Mouse (Mus musculus): ENCODE data around the gene Tmem214. TPM values are rescaled to one million over a fixed set of nuclear protein-coding genes. Genes with fewer than 3 reads are reported as not detected.
A peak's percentile ranks its signal among the peaks of the same experiment; 100 is the strongest.

Gene Tmem214
- total RNA-seq, 2 experiments from 2014 or later = 49.6 to 55.0 TPM

- no peak for DNase-seq
Observed at GRCm38 (mm10) chr5:30914849-30915248, 47.0 kb downstream of the Tmem214 start.

- no peak for DNase-seq
Observed at GRCm38 (mm10) chr5:30915456-30915855, 47.6 kb downstream of the Tmem214 start.

GRCm38 (mm10) chr5:30915974-30916433, 48.2 kb downstream of the Tmem214 start:
- peak; percentile 85 to 91 for DNase-seq

DNA sequence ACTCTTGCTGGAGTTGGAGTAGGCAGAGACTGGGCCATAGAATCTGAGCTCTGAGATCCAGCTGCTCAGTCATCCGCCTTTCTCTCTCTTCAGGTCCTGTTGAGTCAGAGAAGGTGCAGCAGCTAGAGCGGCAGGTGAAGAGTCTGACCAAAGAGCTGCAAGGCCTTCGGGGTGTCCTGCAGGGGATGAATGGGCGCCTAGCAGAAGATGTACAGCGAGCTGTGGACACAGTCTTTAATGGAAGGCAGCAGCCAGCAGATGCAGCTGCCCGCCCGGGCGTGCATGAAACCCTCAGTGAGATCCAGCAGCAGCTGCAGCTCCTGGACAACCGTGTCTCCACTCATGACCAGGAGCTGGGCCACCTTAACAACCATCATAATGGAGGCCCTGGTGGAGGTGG, 49.0 kb downstream of the Tmem214 start:
- no peak for DNase-seq

DNA sequence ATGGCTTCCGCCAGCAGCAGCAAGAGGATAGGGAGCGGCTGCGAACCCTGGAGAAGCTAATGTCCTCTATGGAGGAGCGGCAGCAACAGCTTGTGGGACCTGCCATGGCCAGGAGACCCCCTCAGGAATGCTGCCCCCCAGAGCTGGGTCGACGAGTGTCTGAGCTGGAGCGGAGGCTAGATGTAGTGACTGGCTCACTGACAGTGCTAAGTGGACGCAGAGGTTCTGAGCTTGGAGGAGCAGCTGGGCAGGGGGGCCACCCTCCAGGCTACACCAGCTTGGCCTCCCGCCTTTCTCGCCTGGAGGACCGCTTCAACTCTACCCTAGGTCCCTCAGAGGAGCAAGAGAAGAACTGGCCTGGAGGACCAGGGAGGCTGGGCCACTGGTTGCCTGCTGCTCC, 49.5 kb downstream of the Tmem214 start:
- no peak for DNase-seq

- no peak for DNase-seq
Observed at GRCm38 (mm10) chr5:30917891-30918670, 50.3 kb downstream of the Tmem214 start.

DNA sequence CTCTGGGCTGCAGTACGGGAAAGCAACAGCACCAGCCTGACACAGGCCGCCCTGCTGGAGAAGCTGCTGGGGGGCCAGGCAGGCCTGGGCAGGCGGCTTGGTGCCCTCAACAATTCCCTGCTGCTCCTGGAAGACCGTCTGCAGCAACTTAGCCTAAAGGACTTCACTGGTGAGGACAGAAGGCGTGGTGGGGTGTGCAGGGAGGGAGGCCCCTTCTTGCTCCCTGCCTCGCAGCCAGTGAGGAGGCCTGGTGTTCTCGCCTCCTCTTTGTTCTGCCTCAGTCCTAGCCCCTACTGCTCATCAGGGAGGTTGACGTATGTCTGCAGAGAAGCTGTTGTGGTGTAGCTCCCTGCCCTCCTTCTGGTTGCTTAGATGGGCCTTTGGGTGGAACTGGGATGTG, 50.9 kb downstream of the Tmem214 start:
- DNase-seq = no peak

- DNase-seq = no peak
Observed at GRCm38 (mm10) chr5:30919831-30920614, 52.2 kb downstream of the Tmem214 start.

- no peak for DNase-seq
Observed at GRCm38 (mm10) chr5:30920621-30921020, 52.8 kb downstream of the Tmem214 start.

DNA sequence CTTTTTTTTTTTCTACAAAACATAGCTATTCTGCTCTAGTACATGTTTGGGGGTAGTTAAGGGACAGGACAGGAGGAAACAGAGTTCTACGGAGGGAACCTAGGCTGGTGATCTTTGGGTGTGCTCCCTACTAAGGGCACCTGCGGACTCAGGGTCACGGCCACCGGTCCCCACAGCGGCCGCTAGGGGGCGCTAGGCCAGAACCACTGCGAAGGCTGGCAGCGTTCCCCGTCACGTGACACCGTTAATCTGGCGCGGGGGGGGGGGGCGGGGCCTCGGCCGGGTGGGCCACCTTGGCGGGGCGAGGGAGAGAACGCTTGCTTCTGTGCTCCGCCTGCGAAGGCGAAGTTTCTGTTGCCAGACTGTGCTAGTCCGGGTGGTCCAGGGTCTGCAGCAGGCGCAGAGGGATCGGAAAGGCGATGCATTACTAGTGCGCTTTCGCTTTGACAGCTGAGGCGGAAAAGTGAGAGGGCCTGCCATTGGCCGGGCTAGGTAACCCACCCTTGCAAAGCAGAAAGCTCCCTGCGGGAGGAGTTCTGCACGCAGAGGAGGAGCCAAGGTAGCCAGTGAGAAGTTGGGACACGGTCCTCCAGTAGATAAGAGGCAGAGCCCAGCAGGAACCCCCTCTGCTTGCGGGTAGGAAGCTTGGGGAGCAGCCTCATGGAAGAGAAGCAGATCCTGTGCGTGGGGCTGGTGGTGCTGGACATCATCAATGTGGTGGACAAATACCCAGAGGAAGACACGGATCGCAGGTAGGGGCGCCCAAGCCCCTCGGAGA, 53.6 kb downstream of the Tmem214 start, which contains the start of gene Khk:
Gene Khk, plus strand, starts transcription at position 176 of the 778 bp plus-strand sequence.
- DNase-seq = peak; percentile 91 to 95

GRCm38 (mm10) chr5:30922581-30923041, 54.8 kb downstream of the Tmem214 start:
- DNase-seq = no peak

DNA sequence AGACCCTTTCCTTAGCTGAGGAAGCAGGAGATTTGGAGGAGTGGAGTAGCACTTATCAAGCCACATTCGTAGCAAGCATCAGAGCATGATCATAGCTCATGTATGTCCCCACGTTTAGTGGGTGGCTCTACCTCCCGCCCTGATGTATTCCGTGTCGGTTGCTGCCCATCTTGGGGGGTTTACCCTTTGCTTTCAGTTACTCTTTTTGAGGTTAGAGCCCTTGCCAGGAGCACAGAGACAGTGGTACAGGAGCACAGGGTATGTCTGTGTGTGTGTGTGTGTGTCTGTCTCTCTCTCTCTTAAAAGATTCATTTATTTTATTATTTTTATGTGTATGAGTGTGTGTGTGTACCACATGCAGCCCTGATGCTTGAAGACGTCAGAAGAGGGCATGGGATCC, 55.3 kb downstream of the Tmem214 start:
- no peak for DNase-seq

DNA sequence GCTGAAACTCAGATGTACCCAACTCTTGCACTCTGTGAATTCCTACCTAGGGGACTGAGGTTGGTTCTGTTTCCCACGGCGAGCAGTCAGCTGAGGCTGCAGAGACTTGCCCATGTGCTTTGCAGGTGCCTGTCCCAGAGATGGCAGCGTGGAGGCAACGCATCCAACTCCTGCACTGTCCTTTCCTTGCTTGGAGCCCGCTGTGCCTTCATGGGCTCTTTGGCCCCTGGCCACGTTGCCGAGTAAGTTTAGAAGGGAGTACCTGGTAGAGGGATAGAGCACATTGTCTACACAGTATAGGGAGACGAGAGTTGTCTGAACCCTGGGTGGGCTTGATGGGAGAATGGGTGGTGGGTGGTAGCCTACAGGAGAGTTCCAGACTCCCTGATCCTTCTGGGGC, 56.8 kb downstream of the Tmem214 start:
- DNase-seq = no peak

- no peak for DNase-seq
Observed at GRCm38 (mm10) chr5:30925217-30925616, 57.4 kb downstream of the Tmem214 start.

GRCm38 (mm10) chr5:30926073-30926472, 58.3 kb downstream of the Tmem214 start:
- no peak for DNase-seq

- peak; percentile 46 to 51 for DNase-seq
Observed at GRCm38 (mm10) chr5:30927945-30928529, 60.2 kb downstream of the Tmem214 start.

Other genes starting within 250 kb of the Tmem214 start
- gene Slc35f6, start 220.1 kb upstream of the Tmem214 start, total RNA-seq (2021) = 10 to 100 TPM; 40.0 to 47.2 TPM
- 10 to 100 TPM; 10.2 to 11.9 TPM for gene Cenpa, start 201.2 kb upstream of the Tmem214 start, total RNA-seq (2021)
- gene Dpysl5, start 156.4 kb upstream of the Tmem214 start, total RNA-seq (2021) = 1 to 10 TPM in 1 of 2 experiments, under 1 TPM in 1; 0.86 to 1.1 TPM
- gene Mapre3, start 53.4 kb upstream of the Tmem214 start, total RNA-seq (2021) = 10 to 100 TPM; 48.9 to 52.2 TPM
- gene Agbl5, start 20.7 kb downstream of the Tmem214 start, total RNA-seq (2021) = 10 to 100 TPM in 1 of 2 experiments, 1 to 10 TPM in 1; 6.6 to 12.2 TPM
- gene Ost4, start 39.8 kb downstream of the Tmem214 start, total RNA-seq (2021) = 100 to 1,000 TPM; 211 to 228 TPM
- 10 to 100 TPM; 49.8 to 56.0 TPM for gene Emilin1, start 45.4 kb downstream of the Tmem214 start, total RNA-seq (2021)
- 10 to 100 TPM; 37.5 to 64.9 TPM for gene Khk, start 53.4 kb downstream of the Tmem214 start, total RNA-seq (2021)
- gene Cgref1, start 77.6 kb downstream of the Tmem214 start, total RNA-seq (2021) = 1 to 10 TPM in 1 of 2 experiments, under 1 TPM in 1; 0.89 to 1.3 TPM
- 100 to 1,000 TPM; 121 to 157 TPM for gene Preb, start 92.3 kb downstream of the Tmem214 start, total RNA-seq (2021)
- gene Tcf23, start 100.7 kb downstream of the Tmem214 start, total RNA-seq (2021) = 1 to 10 TPM; 1.1 to 2.8 TPM
- gene Atraid, start 180.3 kb downstream of the Tmem214 start, total RNA-seq (2021) = 100 to 1,000 TPM; 106 to 128 TPM
- gene Slc5a6, start 180.9 kb downstream of the Tmem214 start, total RNA-seq (2021) = 10 to 100 TPM; 26.6 to 30.3 TPM
- 10 to 100 TPM; 22.9 to 29.7 TPM for gene Cad, start 186.8 kb downstream of the Tmem214 start, total RNA-seq (2021)
- gene Dnajc5g, start 238.3 kb downstream of the Tmem214 start, total RNA-seq (2021) = not detected
- not detected for gene Slc30a3, start 240.2 kb downstream of the Tmem214 start, total RNA-seq (2021)
- under 1 TPM in 1 of 2 experiments, not detected in 1; 0.20 TPM for gene Trim54, start 248.7 kb downstream of the Tmem214 start, total RNA-seq (2021)

Measured in adrenal gland, postnatal 36 days (tissue).